Mouse (Mus musculus) adrenal gland, adult 8-10 months (tissue): Measurements from ENCODE around the gene Mtrf1l. TPM values are rescaled to one million over a fixed set of nuclear protein-coding genes. Genes with fewer than 3 reads are reported as not detected.

Source experiments
- DNase-seq: peaks from one replicate; pipeline ENCODE4 v3.0.0; 2022
- total RNA-seq, 4 experiments: library from RNA; stranded (reverse); gene quantifications; 2 replicates each; pipeline ENCODE4 v1.2.4; 2022

Gene Mtrf1l
- total RNA-seq, 4 experiments from 2014 or later = 11.6 to 16.0 (median 12.8) TPM

GRCm38 (mm10) chr10:5804691-5805156 is 19.0 kb downstream of the Mtrf1l start:
- no peak for DNase-seq

- DNase-seq = no peak
Measured at GRCm38 (mm10) chr10:5803739-5804138, 20.0 kb downstream of the Mtrf1l start.

GRCm38 (mm10) chr10:5802866-5803265 is 20.8 kb downstream of the Mtrf1l start:
- no peak for DNase-seq

DNA sequence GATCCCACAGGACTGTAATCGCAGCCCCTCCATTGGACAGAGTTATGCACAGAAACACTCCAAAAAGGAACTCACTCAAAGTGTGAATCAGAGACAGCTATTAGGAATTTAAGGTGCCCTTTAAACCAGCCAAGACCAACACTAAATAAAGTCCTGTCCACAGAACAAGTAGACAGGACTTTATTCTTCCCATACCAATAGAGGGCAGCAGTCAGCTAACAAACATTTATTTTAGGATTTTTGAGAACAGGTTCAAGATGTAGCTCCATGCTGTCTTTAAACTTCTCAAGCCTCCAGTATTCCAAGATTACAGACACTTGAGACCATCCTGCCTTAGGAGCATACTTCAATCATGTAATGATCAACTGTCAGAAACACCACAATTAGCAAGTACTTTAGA is 23.2 kb downstream of the Mtrf1l start:
- no peak for DNase-seq

DNA sequence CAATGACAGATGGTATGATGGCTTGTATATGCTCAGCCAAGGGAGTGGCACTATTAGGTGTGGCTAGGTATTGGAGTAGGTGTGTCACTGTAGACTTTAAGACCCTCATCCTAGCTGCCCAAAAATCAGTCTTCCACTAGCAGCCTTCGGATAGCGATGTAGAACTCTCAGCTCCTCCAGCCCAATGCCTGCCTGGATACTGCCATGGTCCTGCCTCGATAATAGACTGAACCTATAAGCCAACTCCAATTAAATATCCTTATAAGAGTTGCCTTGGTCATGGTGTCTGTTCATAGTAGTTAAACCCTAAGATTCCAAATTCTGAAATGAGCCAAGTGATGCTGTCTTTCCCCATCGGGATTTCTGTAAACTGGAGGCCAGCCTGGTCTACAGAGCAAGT is 25.6 kb downstream of the Mtrf1l start:
- DNase-seq = no peak

DNA sequence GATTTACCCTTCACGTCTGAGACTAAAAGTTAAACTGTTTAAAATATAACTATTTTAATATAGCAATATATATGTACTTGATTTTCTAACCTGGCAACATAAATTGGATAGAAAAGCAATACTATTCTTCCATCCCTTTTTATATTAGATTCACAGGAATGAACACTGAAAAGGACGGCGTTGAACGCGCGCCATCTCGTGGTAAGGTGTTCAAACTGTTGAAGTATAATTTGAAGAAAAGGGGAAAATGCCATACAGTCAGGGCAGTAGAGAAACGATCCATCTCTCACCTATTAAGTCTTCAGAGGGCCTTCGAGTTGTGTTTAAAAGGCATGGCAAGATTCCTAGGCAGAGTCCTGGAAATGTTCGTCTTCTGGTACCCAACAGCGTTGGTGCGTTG is 33.1 kb downstream of the Mtrf1l start:
- no peak for DNase-seq

- DNase-seq = no peak
Measured at GRCm38 (mm10) chr10:5786923-5787322, 36.8 kb downstream of the Mtrf1l start.

Other genes starting within 250 kb of the Mtrf1l start
- gene Myct1, start 230.1 kb downstream of the Mtrf1l start, total RNA-seq = 1 to 10 TPM; 2.8 to 7.2 (median 4.7) TPM
- under 1 TPM; 0.19 to 0.73 (median 0.30) TPM for gene Vip, start 184.7 kb downstream of the Mtrf1l start, total RNA-seq
- gene Fbxo5, start 18.3 kb downstream of the Mtrf1l start, total RNA-seq = 1 to 10 TPM; 1.9 to 3.8 (median 2.4) TPM
- gene Rgs17, start 98.5 kb upstream of the Mtrf1l start, total RNA-seq = 1 to 10 TPM in 3 of 4 experiments, under 1 TPM in 1; 0.99 to 1.7 (median 1.3) TPM